Mouse (Mus musculus) bone marrow, adult 2 months (tissue): Measurements from ENCODE around the gene Rasa2.

Experiments
- CTCF ChIP-seq: fragments of 200-500 bp; IDR thresholded peaks from 2 replicates; pipeline ENCODE4 v1.5.1; 2011; ENCODE audit warnings: low read length, control low read depth; ENCODE audit not compliant: control insufficient read depth, insufficient read depth
- POLR2A ChIP-seq: fragments of 200-500 bp; IDR thresholded peaks from 2 replicates; pipeline ENCODE4 v1.6.1; 2011; ENCODE audit warnings: low read depth, mild to moderate bottlenecking, control low read depth, low read length, borderline replicate concordance; ENCODE audit not compliant: control insufficient read depth

GRCm38 (mm10) chr9:96632756-96633155 is 1.3 kb upstream of the Rasa2 start:
- TF ChIP-seq POLR2A (no peak), CTCF (no peak)
